Mouse (Mus musculus): Measurements from ENCODE around the gene Hoxa1. TPM values are rescaled to one million over a fixed set of nuclear protein-coding genes. Genes with fewer than 3 reads are reported as not detected.
A peak's percentile ranks its signal among the peaks of the same experiment; 100 is the strongest.

Gene Hoxa1
- polyA plus RNA-seq, 1 experiment from 2014 or later: 4.1 TPM

DNA sequence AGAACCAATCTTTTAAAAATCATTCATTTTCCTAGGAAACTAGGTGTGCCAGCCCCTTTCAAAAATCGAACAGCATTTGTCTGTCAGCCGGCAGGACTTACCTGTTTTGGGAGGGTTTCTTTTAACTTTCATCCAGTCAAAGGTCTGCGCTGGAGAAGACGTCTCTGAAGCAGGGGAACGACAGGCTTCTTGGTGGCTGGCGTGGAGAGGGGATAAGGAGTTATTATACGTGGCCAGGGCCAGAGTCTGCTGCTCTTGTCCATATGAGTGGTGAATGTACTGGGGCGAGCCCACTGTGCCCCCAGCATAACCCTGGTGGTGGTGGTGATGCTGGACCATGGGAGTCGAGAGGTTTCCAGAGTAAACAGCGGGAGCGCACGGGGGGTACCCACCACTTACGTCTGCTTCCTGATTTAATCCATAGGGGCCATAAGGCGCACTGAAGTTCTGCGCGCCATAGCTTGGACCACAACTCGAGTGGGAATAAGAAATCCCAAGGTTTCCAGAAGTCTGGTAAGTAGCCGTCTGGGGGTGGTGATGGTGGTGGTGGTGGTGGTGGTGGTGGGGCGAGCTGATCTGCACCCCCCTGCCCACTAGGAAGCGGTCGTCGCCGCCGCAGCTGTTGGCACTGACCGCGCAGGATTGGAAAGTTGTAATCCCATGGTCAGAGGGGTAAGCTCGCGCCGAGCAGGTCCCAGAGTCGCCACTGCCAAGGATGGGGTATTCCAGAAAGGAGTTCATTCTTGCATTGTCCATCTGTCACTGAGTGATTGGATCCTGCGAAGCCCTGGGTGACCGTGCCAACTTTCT, 446 bp downstream of the Hoxa1 start:
- Histone ChIP-seq H3K27me3 (ENCODE audit: insufficient read depth, poor library complexity, severe bottlenecking) (peaks cover 98% of the 10 kb centered on the region), H3K36me3 (no peaks in the 10 kb centered on the region), H3K9me3 (no peaks in the 10 kb centered on the region), H3K4me1 (peaks cover 42% of the 10 kb centered on the region), H3K4me3 (peak overlapping the region; percentile 89), H3K27ac (peak overlapping the region; percentile 29; the same call in 1 of the 2 replicates)
- WGBS: 1% methylated on average over 32 of the region's 32 CpGs
- DNase-seq (ENCODE audit: low spot score): no peak

DNA sequence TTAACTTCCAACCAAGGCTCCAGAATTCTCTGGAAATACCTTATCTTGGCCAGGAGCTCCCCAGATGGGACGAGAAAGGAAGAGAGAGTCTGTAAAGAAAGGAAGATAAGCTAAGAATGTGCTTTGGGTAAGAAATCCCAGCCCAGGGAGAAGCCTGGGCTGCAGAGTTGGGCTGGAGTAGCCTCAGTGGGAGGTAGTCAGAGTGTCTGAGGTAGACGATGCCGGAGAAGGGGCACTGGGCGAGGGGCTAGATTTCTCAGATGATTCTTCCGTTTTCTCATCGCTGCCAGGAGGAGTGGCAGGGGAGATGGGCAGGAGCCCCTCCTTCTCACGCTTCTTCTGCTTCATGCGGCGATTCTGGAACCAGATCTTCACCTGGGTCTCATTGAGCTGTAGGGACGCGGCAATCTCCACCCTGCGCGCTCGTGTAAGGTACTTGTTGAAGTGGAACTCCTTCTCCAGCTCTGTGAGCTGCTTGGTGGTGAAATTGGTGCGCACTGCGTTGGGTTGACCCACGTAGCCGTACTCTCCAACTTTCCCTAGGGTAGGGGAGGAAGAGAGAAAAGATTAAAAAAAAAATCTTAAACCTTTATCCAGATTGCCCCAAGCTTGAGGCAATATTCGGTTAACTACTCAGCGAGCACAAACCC, 1.4 kb downstream of the Hoxa1 start:
- H3K9me3 ChIP-seq: no peaks in the 10 kb centered on the region

DNA sequence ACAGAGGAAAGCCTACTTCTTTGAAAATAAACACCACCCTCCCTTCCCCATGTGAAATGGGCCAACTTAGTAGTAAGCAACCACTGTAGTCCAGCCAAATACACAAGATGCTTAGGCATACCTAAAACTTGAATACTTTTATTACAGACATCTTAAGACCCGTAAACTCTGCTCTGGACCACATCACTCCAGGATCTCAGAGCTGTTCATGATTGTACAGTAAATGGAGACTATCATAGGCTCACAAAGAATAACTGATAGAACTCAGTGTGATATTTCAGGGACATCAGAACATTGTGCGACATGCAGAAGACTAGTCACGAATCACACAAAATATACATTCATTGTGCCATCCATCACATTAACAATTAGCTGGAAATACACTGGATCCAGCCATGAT, 2.6 kb downstream of the Hoxa1 start:
- Histone ChIP-seq H3K36me3 (no peaks in the 10 kb centered on the region), H3K27ac (no peak overlapping the region), H3K9me3 (no peaks in the 10 kb centered on the region), H3K4me3 (no peak overlapping the region), H3K4me1 (peaks cover 42% of the 10 kb centered on the region), H3K27me3 (ENCODE audit: insufficient read depth, poor library complexity, severe bottlenecking) (peaks cover 100% of the 10 kb centered on the region)
- 57% methylated on average over 3 of the region's 3 CpGs for WGBS
- DNase-seq (ENCODE audit: low spot score): no peak

More for the DNA sequence above, 1.4 kb downstream of the Hoxa1 start:
- Histone ChIP-seq H3K4me1 (peaks cover 42% of the 10 kb centered on the region), H3K36me3 (no peaks in the 10 kb centered on the region), H3K4me3 (peak overlapping the region; percentile 89), H3K27me3 (ENCODE audit: insufficient read depth, poor library complexity, severe bottlenecking) (peaks cover 100% of the 10 kb centered on the region), H3K27ac (no peak overlapping the region)
- WGBS: 1% methylated on average over 20 of the region's 20 CpGs
- DNase-seq (ENCODE audit: low spot score): no peak

DNA sequence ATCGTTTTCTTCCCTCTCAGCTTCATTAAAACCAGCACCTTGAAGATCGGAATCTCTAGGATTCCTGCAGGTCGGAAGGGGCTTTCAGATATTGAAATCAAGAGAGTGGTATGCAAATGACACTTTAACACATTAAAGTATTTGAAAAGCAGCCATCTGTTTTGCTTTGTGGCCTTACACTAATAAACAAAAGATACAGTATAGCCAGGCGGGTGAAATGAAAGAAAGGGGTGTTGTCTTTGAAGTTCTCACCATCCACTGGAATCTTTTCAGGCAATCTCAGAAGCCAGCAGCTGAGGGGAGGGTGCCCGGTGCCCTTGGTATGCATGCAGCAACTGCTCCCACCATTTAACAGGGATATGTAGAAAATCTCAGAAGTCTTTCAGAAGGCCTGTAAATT, 4.1 kb downstream of the Hoxa1 start:
- WGBS: 17% methylated on average over 5 of the region's 5 CpGs
- DNase-seq (ENCODE audit: low spot score): peak; percentile 59
- Histone ChIP-seq H3K27me3 (ENCODE audit: insufficient read depth, poor library complexity, severe bottlenecking) (peaks cover 100% of the 10 kb centered on the region), H3K36me3 (no peaks in the 10 kb centered on the region), H3K27ac (no peak overlapping the region), H3K9me3 (no peaks in the 10 kb centered on the region), H3K4me3 (no peak overlapping the region), H3K4me1 (peaks cover 31% of the 10 kb centered on the region)

DNA sequence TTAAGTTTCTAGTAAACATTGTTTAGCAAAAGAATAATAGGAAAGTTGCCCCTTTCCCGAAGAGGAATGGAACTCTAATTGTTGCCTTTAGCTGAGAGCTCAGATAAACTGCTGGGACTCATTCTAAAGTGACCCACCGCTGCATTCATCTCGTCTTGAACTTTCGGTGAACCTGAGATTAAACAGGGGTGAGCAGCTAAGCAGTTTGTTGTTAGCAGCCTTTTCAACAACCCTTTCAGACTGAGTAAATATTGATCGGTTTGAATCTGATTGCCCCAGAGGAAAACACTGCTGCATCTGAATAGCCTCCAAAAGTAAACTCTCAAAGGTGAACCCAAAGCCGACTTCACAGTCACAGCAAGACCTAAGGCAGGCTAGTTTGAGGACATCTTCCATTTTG, 4.8 kb downstream of the Hoxa1 start:
- WGBS: 2% methylated on average over 6 of the region's 6 CpGs
- DNase-seq (ENCODE audit: low spot score): no peak

DNA sequence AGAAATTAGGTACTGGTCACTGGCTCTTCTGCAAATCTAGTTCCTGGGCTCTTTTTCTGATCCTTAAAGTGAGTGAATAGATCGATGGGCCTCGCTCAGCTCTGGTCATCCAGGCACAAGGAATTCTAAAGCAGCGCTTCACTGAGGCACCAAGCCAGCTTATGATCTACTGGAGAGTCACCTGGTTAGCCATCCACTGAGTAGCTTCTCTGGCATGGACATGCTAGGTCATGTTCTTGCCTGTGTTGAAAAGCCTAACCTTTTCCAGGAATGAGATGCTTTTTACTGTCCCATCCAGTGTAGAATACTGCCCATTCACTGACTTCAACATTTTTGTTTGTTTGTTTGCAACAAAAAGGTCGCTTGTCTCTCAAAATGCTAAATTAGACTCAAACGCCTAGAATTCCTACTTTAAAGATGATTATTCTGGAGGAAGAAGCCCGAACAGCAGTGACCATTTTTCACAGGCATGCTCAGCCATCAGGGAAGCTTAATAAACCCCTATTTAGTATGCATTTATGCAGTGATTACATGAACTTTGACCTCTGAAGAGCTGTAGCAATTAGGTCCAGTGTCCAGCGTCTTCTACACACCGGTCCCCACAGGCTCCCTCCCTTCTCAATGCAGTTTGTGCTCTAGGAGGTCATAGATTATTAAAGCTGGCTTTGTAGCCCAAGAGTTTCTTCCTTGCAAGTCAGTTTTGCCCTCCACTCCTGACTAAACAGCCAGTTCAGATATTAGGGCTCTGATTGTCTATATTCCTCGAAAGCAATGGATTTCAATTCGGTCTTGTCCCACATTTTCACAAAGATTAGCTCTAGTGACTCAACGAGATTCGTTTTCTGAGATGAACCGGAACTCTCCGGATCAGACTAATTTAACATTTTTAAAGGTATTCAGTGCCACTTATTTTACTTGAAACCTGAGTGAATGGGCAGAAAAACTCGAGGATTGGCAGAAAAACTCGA, 5.6 kb downstream of the Hoxa1 start:
- WGBS: 8% methylated on average over 16 of the region's 16 CpGs

More for the DNA sequence above, 4.8 kb downstream of the Hoxa1 start:
- H3K4me1 ChIP-seq: peaks cover 23% of the 10 kb centered on the region
- no peak overlapping the region for H3K4me3 ChIP-seq
- peaks cover 92% of the 10 kb centered on the region for H3K27me3 ChIP-seq (ENCODE audit: insufficient read depth, poor library complexity, severe bottlenecking)
- H3K36me3 ChIP-seq: no peaks in the 10 kb centered on the region
- no peaks in the 10 kb centered on the region for H3K9me3 ChIP-seq
- H3K27ac ChIP-seq: no peak overlapping the region

DNA sequence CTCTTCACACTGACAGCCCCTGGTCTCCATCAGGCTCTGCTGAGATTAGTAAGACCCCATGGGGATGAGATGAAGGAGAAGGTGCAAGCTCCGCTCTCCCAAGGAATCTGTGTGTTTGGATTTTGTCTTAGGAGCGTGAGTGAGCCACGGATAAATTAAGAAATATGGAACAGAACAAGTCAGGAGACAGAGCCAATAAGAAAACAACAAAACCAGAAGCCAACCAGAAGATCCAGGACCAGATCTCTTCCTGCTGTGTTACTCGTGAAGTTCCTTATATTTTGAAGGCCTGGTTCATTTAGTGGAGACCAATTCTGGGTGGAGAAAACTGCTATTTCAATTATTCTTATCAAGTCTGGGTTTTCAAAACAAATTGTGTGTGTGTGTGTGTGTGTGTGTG, 6.5 kb downstream of the Hoxa1 start:
- 10% methylated on average over 4 of the region's 4 CpGs for WGBS
- no peak for DNase-seq (ENCODE audit: low spot score)
- Histone ChIP-seq H3K4me1 (peaks cover 8% of the 10 kb centered on the region), H3K27me3 (ENCODE audit: insufficient read depth, poor library complexity, severe bottlenecking) (peaks cover 92% of the 10 kb centered on the region), H3K27ac (no peak overlapping the region), H3K36me3 (no peaks in the 10 kb centered on the region), H3K9me3 (no peaks in the 10 kb centered on the region), H3K4me3 (no peak overlapping the region)

More for the DNA sequence above, 5.6 kb downstream of the Hoxa1 start:
- H3K36me3 ChIP-seq: no peaks in the 10 kb centered on the region
- H3K4me1 ChIP-seq: peaks cover 16% of the 10 kb centered on the region
- H3K27ac ChIP-seq: no peak overlapping the region
- no peak overlapping the region for H3K4me3 ChIP-seq
- H3K9me3 ChIP-seq: no peaks in the 10 kb centered on the region
- DNase-seq (ENCODE audit: low spot score): no peak
- H3K27me3 ChIP-seq (ENCODE audit: insufficient read depth, poor library complexity, severe bottlenecking): peaks cover 92% of the 10 kb centered on the region

DNA sequence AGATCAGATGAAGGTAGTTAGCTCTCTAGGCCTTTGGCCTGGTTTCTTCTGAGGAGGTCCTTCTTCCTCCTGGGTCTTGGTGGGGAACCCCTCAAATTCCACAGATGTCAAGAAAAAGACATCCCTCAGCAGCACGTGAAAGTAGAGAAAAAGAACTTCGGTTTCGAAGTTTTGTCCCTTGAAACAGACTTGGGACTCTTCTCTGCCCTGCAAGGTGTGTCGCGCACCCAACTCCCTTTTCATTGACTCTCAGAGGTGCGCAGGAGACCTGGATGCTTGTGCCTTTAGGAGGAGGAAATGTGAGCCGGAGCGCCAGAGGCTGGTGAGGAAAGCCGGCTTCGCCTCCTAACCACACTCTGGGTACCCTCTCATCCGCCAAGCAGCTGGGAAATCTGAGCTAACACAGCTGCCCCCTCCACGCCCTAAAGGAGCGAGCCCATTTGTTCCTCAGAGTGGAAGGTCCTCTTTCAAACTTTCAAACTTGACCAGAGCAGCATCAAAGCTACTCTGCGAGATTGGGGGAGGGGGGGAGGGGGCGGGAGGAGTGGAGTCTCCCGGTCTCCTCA, 7.6 kb downstream of the Hoxa1 start:
- 4% methylated on average over 16 of the region's 16 CpGs for WGBS
- H3K36me3 ChIP-seq: no peaks in the 10 kb centered on the region
- H3K9me3 ChIP-seq: no peaks in the 10 kb centered on the region
- H3K4me1 ChIP-seq: peaks cover 5% of the 10 kb centered on the region; the same call in 1 of the 2 replicates
- H3K4me3 ChIP-seq: no peak overlapping the region
- no peak overlapping the region for H3K27ac ChIP-seq
- H3K27me3 ChIP-seq (ENCODE audit: insufficient read depth, poor library complexity, severe bottlenecking): peaks cover 91% of the 10 kb centered on the region
- no peak for DNase-seq (ENCODE audit: low spot score)

DNA sequence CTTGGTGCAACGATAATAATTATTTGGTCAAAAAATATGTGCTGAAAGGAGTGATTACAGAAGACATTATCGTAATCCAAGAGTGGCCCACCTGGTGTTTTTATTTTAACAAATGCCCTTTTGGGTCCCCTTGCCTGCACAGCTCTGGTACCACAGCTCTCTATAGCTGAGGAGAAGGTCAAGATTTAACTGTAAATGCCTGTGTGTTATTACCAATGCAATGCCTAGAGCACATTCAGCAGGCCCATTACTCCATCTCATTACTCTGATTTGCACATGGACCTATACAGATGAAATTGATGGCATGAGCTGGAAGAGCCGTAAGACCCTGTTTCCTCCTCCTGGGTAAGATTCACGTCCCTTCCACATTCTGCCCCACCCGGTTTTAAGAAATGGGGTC, 19.0 kb downstream of the Hoxa1 start:
- Histone ChIP-seq H3K4me1 (0 out of 2 replicates have a peak, but pooled peaks cover 4% of the 10 kb centered on the region), H3K36me3 (no peaks in the 10 kb centered on the region), H3K27ac (no peak overlapping the region), H3K4me3 (no peak overlapping the region), H3K27me3 (ENCODE audit: insufficient read depth, poor library complexity, severe bottlenecking) (peaks cover 6% of the 10 kb centered on the region; the same call in 1 of the 2 replicates), H3K9me3 (no peaks in the 10 kb centered on the region)
- WGBS: 82% methylated on average over 5 of the region's 5 CpGs
- DNase-seq (ENCODE audit: low spot score): no peak

DNA sequence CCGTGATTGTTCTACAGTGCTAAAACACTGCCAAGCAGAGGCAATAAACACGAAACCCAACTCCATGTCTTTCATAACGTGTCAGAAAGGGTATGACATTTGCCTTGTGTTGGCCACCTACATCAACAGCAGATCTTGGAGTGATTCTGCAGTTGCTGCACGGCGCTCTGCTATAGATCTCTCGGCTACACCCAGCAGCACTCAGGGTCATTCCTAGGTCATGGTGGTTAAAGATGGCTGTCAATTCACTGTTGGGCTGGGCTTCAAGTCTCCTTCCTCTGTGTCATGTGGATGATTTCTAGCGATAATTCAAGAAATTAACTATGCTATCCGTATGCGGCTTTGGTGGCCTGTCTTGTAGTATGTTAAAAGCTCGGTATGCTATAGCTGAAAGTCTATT, 19.5 kb downstream of the Hoxa1 start:
- WGBS: 69% methylated on average over 10 of the region's 10 CpGs
- H3K27ac ChIP-seq: no peak overlapping the region
- H3K27me3 ChIP-seq (ENCODE audit: insufficient read depth, poor library complexity, severe bottlenecking): peaks cover 6% of the 10 kb centered on the region; the same call in 1 of the 2 replicates
- no peaks in the 10 kb centered on the region for H3K9me3 ChIP-seq
- no peak overlapping the region for H3K4me3 ChIP-seq
- DNase-seq (ENCODE audit: low spot score): no peak
- H3K36me3 ChIP-seq: no peaks in the 10 kb centered on the region
- H3K4me1 ChIP-seq: 0 out of 2 replicates have a peak, but pooled peaks cover 4% of the 10 kb centered on the region

DNA sequence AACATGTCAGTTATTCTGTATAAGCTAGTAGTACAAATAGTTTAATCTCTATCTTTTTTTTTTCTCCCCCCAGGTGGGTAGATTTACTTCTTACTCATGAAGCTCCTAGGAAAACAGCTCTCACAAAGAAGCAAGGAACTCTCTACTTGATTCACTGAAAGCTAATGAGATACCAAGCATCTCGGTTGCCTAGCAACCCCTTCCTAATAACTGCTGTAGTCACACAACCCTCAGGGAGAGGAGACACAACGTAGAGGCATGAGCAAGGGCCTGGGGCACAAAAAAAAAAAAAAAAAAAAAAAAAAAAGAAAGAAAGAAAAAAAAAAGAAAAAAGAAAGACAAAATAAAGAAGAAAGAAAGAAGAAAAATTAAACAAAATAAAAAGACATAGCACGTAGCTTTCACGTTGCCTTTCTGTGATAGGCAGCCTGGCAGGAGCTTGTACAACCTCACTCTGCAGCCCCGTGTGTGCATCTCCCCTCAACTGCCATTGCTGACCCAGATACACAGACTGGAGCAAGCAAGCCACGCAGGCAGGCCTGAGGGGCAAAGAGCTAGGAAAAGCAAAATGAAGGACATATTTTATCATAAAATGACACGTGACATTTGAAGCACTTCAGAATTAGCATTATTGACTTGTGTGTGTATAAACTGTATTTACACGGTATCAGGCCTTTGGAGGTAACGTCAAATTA, 20.1 kb downstream of the Hoxa1 start:
- 0 out of 2 replicates have a peak, but pooled peaks cover 4% of the 10 kb centered on the region for H3K4me1 ChIP-seq
- no peak overlapping the region for H3K4me3 ChIP-seq
- H3K27me3 ChIP-seq (ENCODE audit: insufficient read depth, poor library complexity, severe bottlenecking): peaks cover 6% of the 10 kb centered on the region; the same call in 1 of the 2 replicates
- DNase-seq (ENCODE audit: low spot score): no peak
- H3K27ac ChIP-seq: no peak overlapping the region
- H3K9me3 ChIP-seq: no peaks in the 10 kb centered on the region
- WGBS: 71% methylated on average over 9 of the region's 9 CpGs
- no peaks in the 10 kb centered on the region for H3K36me3 ChIP-seq

DNA sequence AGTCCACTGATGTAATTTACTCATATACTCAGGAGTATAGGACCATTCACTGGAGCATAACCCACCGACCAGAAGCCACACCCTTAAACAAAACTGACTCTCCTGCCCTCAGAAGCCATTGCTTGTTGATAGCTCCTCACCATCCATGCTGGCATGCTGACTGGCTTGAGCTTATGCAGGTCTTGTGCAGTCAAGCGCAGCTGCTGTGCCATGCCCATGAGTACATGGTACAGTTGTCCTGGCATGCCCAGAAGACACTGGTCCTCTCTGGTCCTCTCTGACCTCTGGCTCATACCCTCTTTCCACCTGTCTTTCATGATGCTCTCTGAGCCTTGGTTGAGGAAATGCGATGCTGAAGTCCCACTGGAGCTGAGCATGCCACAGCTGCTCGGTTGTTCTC, 34.4 kb downstream of the Hoxa1 start:
- no peak overlapping the region for H3K27ac ChIP-seq
- DNase-seq (ENCODE audit: low spot score): no peak
- WGBS: 75% methylated on average over 4 of the region's 4 CpGs
- peaks cover 5% of the 10 kb centered on the region; the same call in 1 of the 2 replicates for H3K9me3 ChIP-seq
- H3K36me3 ChIP-seq: no peaks in the 10 kb centered on the region
- H3K27me3 ChIP-seq (ENCODE audit: insufficient read depth, poor library complexity, severe bottlenecking): peaks cover 42% of the 10 kb centered on the region
- H3K4me1 ChIP-seq: no peaks in the 10 kb centered on the region
- H3K4me3 ChIP-seq: no peak overlapping the region

Measured in heart, embryonic 10.5 days (tissue).